Mouse (Mus musculus) CH12.LX (cell line): ENCODE measurements at regions not wholly inside any gene's neighbourhood (a gene's known extent, or its start where the extent isn't known, plus 50 kb on each side); places are given as distances from the start of the nearest gene placed in this dataset.

Experiments used
- DNase-seq: peaks from one replicate; pipeline ENCODE4 v3.0.0-alpha.2; 2013; ENCODE audit errors: extremely low read depth
- H3K27ac ChIP-seq: 2 replicates; pipeline ENCODE4 v1.5.1; 2012; ENCODE audit warnings: low read depth, mild to moderate bottlenecking, control low read depth, moderate library complexity; ENCODE audit not compliant: insufficient read depth
- H3K27me3 ChIP-seq: replicated peaks from 2 replicates; pipeline ENCODE3; 2012; ENCODE audit warnings: inconsistent platforms
- H3K36me3 ChIP-seq, 2 experiments: replicated peaks in 1 of 2; 2 replicates each; pipeline versions ENCODE3 to v1.6.1; 2012; ENCODE audit warnings: inconsistent platforms in 1 of 2, low read length in 1 of 2, mild to moderate bottlenecking in 1 of 2, mixed read lengths in 1 of 2, moderate library complexity in 1 of 2; ENCODE audit not compliant: control insufficient read depth in 1 of 2, insufficient read depth in 1 of 2
- H3K4me1 ChIP-seq, 2 experiments: 2 replicates each; pipeline ENCODE4 v1.6.1; 2012; ENCODE audit warnings: inconsistent platforms in 1 of 2, moderate library complexity in 1 of 2; ENCODE audit not compliant: insufficient read depth in 2 of 2, control insufficient read depth in 1 of 2
- H3K4me2 ChIP-seq: 2 replicates; pipeline ENCODE4 v1.6.1; 2012; ENCODE audit warnings: low read depth, mild to moderate bottlenecking, control low read depth; ENCODE audit not compliant: poor library complexity, insufficient read depth, severe bottlenecking
- H3K4me3 ChIP-seq, 3 experiments: fragments of 150-350 bp in 1 of 3; sonication (generic) in 1 of 3; replicated peaks in 1 of 3; 2 replicates each; pipeline versions ENCODE3 to v1.5.1; 2011 to 2012; ENCODE audit warnings: low read depth in 2 of 3, low read length in 2 of 3, mild to moderate bottlenecking in 2 of 3, moderate library complexity in 2 of 3, control low read depth in 1 of 3, improper control_type of control experiment in 1 of 3, inconsistent platforms in 1 of 3, mixed read lengths in 1 of 3; ENCODE audit not compliant: poor library complexity in 1 of 3
- H3K79me2 ChIP-seq: replicated peaks from 2 replicates; pipeline ENCODE4 v1.6.1; 2012; ENCODE audit warnings: mild to moderate bottlenecking, moderate library complexity; ENCODE audit not compliant: control insufficient read depth, poor library complexity, insufficient read depth, severe bottlenecking; ENCODE audit errors: extremely low read depth
- H3K9ac ChIP-seq: 2 replicates; pipeline ENCODE4 v1.6.1; 2012; ENCODE audit warnings: low read depth, mild to moderate bottlenecking, control low read depth, moderate library complexity; ENCODE audit not compliant: insufficient read depth
- H3K9me3 ChIP-seq: replicated peaks from 2 replicates; pipeline ENCODE3; 2012; ENCODE audit warnings: low read length, inconsistent platforms, mixed read lengths
- CHD1 ChIP-seq: IDR thresholded peaks from 2 replicates; pipeline ENCODE4 v1.6.1; 2012; ENCODE audit warnings: low read depth, low read length, improper control_type of control experiment, inconsistent platforms
- HCFC1 ChIP-seq: IDR thresholded peaks from 2 replicates; pipeline ENCODE4 v1.6.1; 2012; ENCODE audit warnings: low read depth, mild to moderate bottlenecking, inconsistent platforms, low read length, improper control_type of control experiment
- JUND ChIP-seq: conservative IDR thresholded peaks from 2 replicates; pipeline ENCODE4 v1.6.1; 2011; ENCODE audit warnings: low read depth, low read length, improper control_type of control experiment
- MAFK ChIP-seq: IDR thresholded peaks from 2 replicates; pipeline ENCODE4 v1.6.1; 2011; ENCODE audit warnings: low read length, improper control_type of control experiment; ENCODE audit not compliant: insufficient replicate concordance
- MAZ ChIP-seq: IDR thresholded peaks from 2 replicates; pipeline ENCODE4 v1.6.1; 2012; ENCODE audit warnings: low read depth, mild to moderate bottlenecking, inconsistent platforms, low read length, improper control_type of control experiment, moderate library complexity
- MEF2A ChIP-seq: IDR thresholded peaks from 2 replicates; pipeline ENCODE4 v1.6.1; 2014; ENCODE audit warnings: low read depth, mild to moderate bottlenecking, inconsistent platforms, low read length, improper control_type of control experiment, borderline replicate concordance
- MXI1 ChIP-seq: IDR thresholded peaks from 2 replicates; pipeline ENCODE4 v1.6.1; 2011; ENCODE audit warnings: mild to moderate bottlenecking, low read depth, low read length, improper control_type of control experiment
- MYC ChIP-seq: IDR thresholded peaks from 2 replicates; pipeline ENCODE4 v1.6.1; 2011; ENCODE audit warnings: low read depth, mild to moderate bottlenecking, improper control_type of control experiment, low read length
- NRF1 ChIP-seq: IDR thresholded peaks from 2 replicates; pipeline ENCODE4 v1.6.1; 2014; ENCODE audit warnings: low read depth, mild to moderate bottlenecking, inconsistent platforms, low read length, improper control_type of control experiment, moderate library complexity
- PAX5 ChIP-seq: IDR thresholded peaks from 2 replicates; pipeline ENCODE4 v1.6.1; 2012; ENCODE audit warnings: low read length, inconsistent platforms, mixed read lengths
- POLR2A ChIP-seq: IDR thresholded peaks from 2 replicates; pipeline ENCODE4 v1.6.1; 2011; ENCODE audit warnings: low read depth, mild to moderate bottlenecking, improper control_type of control experiment, low read length
- POLR2AphosphoS2 ChIP-seq: IDR thresholded peaks from 2 replicates; pipeline ENCODE4 v1.6.1; 2011; ENCODE audit warnings: low read depth, low read length, improper control_type of control experiment
- SIN3A ChIP-seq: IDR thresholded peaks from 2 replicates; pipeline ENCODE4 v1.6.1; 2012; ENCODE audit warnings: low read length, improper control_type of control experiment, inconsistent platforms
- SMC3 ChIP-seq: IDR thresholded peaks from 2 replicates; pipeline ENCODE4 v1.6.1; 2011; ENCODE audit warnings: low read depth, low read length, improper control_type of control experiment
- USF1 ChIP-seq: IDR thresholded peaks from 2 replicates; pipeline ENCODE4 v1.6.1; 2014; ENCODE audit warnings: low read depth, mild to moderate bottlenecking, inconsistent platforms, low read length, improper control_type of control experiment
- USF2 ChIP-seq: conservative IDR thresholded peaks from 2 replicates; pipeline ENCODE4 v1.6.1; 2011; ENCODE audit warnings: low read depth, low read length, improper control_type of control experiment
- ZC3H11A ChIP-seq: IDR thresholded peaks from 2 replicates; pipeline ENCODE4 v1.6.1; 2012; ENCODE audit warnings: low read depth, mild to moderate bottlenecking, inconsistent platforms, low read length, improper control_type of control experiment
- dilution Hi-C: fragments of 300-500 bp; cut with MboI; formaldehyde crosslinking; loops from 2 replicates; pipeline ENCODE4 v1.14.3; 2020; ENCODE audit warnings: low sequenced_read_pairs; ENCODE audit not compliant: extremely low pct_unique_long_range_greater_than_20kb, extremely low pct_ligation_motif_present
- in situ Hi-C: fragments of 300-500 bp; cut with MboI; formaldehyde crosslinking; loops from 3 replicates; pipeline ENCODE4 v1.14.3; 2019; ENCODE audit warnings: low sequenced_read_pairs, low pct_ligation_motif_present, low pct_unique_long_range_greater_than_20kb, mixed read lengths

GRCm38 (mm10) chr4:98282275-98282674 is 100.8 kb downstream of the Tm2d1 start:
- Histone ChIP-seq H3K4me1 (no peaks in the 10 kb centered on the region), H3K4me2 (no peak overlapping the region), H3K79me2 (no peaks in the 10 kb centered on the region), H3K27me3 (no peaks in the 10 kb centered on the region), H3K9me3 (peaks cover 42% of the 10 kb centered on the region), H3K27ac (no peak overlapping the region), H3K4me3 (no peak overlapping the region), H3K9ac (no peak overlapping the region), H3K36me3 (no peaks in the 10 kb centered on the region)
- no peak for TF ChIP-seq USF2
- DNase-seq: no peak
- in situ Hi-C loops (no loop called here), dilution Hi-C loops (no loop called here)

GRCm38 (mm10) chr4:98258336-98258735 is 124.8 kb downstream of the Tm2d1 start:
- H3K9ac ChIP-seq: no peak overlapping the region
- dilution Hi-C loops (no loop called here), in situ Hi-C loops (no loop called here)
- no peak for DNase-seq
- no peaks in the 10 kb centered on the region for H3K27me3 ChIP-seq
- H3K36me3 ChIP-seq: no peaks in the 10 kb centered on the region
- no peak overlapping the region for H3K4me3 ChIP-seq
- TF ChIP-seq NRF1: no peak
- H3K79me2 ChIP-seq: no peaks in the 10 kb centered on the region
- no peak overlapping the region for H3K27ac ChIP-seq
- H3K4me2 ChIP-seq: no peak overlapping the region
- peaks cover 59% of the 10 kb centered on the region for H3K9me3 ChIP-seq
- no peaks in the 10 kb centered on the region for H3K4me1 ChIP-seq

- Histone ChIP-seq H3K36me3 (no peaks in the 10 kb centered on the region), H3K4me2 (no peak overlapping the region), H3K27ac (no peak overlapping the region), H3K27me3 (no peaks in the 10 kb centered on the region), H3K79me2 (no peaks in the 10 kb centered on the region), H3K9me3 (peaks cover 59% of the 10 kb centered on the region), H3K9ac (no peak overlapping the region), H3K4me1 (no peaks in the 10 kb centered on the region), H3K4me3 (no peak overlapping the region)
- no peak for DNase-seq
- in situ Hi-C loops: no loop called here
- dilution Hi-C loops: no loop called here
- TF ChIP-seq CHD1 (no peak), PAX5 (no peak), USF2 (no peak), MAFK (no peak), SMC3 (no peak), MAZ (no peak), MEF2A (no peak), MYC (no peak), ZC3H11A (no peak), SIN3A (no peak), MXI1 (no peak), POLR2AphosphoS2 (no peak), USF1 (no peak), JUND (no peak), POLR2A (no peak), HCFC1 (no peak)
Measured at GRCm38 (mm10) chr4:98257711-98258110, 125.4 kb downstream of the Tm2d1 start.
